Mouse (Mus musculus): ENCODE measurements at regions not wholly inside any gene's neighbourhood (a gene's known extent, or its start where the extent isn't known, plus 50 kb on each side); places are given as distances from the start of the nearest gene placed in this dataset.
A peak's percentile ranks its signal among the peaks of the same experiment; 100 is the strongest.

- DNase-seq (ENCODE audit: low spot score in 2 of 2) = peak; percentile 15 to 41
- Histone ChIP-seq H3K4me3 (peak overlapping the region; percentile 51), H3K27ac (peak overlapping the region; percentile 19)
- no peak for TF ChIP-seq CTCF (conservative IDR thresholded peaks at IDR 0.05)
Observed at GRCm38 (mm10) chr4:55294255-55294687, 55.6 kb upstream of the Rad23b start.

- TF ChIP-seq CTCF (conservative IDR thresholded peaks at IDR 0.05) = no peak
- H3K27ac ChIP-seq = no peak overlapping the region
- no peak overlapping the region for H3K4me3 ChIP-seq
- DNase-seq (ENCODE audit: low spot score in 2 of 2) = no peak
Observed at GRCm38 (mm10) chr4:55297841-55298240, 52.0 kb upstream of the Rad23b start.

All from layer of hippocampus, adult 2 months (tissue).